Mouse (Mus musculus) telencephalon, adult 2 months (tissue): ENCODE data around the gene Dcun1d2.
A peak's percentile ranks its signal among the peaks of the same experiment; 100 is the strongest.
"Not testable (repeated sequence)": the region's sequence is repeated elsewhere in the genome, so short reads cannot be mapped to it uniquely, and the experiment has no call there.

Source experiments
- DNase-seq: peaks from one replicate; pipeline ENCODE4 v3.0.0-alpha.2; 2011; ENCODE audit warnings: low read depth, low spot score

Gene Dcun1d2

DNA sequence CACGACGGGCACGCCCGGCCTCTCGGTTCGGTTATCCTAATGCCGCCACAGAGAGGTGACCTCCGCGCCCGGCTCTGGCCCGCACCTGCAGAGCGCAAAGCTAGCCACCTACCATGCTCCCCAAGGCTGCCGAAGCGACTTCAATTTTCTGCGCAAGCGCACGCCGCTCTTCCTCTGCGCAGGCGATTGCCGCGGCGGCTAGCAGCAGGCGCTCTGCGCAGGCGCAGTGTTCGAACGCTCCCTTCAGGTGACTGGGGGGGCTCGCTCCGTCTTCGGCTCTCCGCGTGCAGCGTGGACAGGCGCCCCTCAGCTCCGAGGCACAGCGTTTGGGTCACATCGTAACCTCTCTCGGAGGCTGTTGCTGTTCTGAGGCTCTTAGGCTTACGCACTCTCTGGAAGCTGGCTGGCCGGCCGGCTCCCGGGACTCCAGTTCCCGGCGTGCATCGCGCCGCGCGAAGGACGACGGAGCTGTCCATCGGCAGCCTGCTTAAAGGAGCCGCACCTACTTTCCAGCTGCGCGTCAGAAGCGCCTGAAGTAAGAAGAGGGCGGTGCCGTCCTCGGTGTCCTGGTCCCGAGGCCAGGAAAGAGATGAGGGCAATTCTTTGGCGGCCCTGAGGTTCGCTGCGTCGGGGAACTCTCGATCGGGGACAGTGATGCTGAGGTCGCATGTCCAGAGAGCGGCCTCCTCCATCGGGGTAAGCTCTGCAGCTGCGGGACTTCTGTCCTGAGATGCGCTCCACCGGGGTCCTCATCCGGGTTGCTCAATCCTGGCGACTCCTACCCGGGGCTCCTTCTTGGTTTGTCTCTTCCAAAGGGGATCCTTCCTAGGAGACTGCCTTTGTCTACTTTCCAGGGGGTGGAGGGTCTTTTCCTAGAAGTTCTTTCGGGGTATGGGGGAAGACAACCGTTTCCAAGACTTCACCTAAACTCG, at the start of gene Dcun1d2, which contains the start of gene Tmco3:
Gene Dcun1d2, minus strand, starts transcription at position 440 of the 932 bp plus-strand sequence.
Gene Tmco3, plus strand, starts transcription at position 499 of the 932 bp plus-strand sequence.
- peak; percentile 94 for DNase-seq

DNA sequence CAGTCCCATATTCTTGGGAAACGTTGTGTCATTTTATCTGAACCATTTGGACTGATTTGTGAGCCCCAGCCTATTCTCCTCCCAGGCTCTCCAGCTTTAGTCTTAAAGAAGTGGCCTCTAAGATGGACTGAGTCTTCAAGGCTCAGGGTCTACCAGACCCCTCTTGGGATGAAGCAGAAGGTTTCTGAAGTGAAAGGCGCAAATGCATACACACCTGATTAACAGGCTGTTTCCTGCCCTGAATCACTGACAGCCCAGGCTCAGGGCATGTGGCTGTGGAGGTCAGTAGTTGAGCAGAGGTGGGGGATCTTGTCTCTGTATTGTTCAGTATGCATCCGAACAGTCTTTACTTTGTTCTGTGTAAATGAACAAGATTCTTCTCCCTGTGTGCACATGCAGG, 49.7 kb upstream of the Dcun1d2 start:
- DNase-seq = no peak

DNA sequence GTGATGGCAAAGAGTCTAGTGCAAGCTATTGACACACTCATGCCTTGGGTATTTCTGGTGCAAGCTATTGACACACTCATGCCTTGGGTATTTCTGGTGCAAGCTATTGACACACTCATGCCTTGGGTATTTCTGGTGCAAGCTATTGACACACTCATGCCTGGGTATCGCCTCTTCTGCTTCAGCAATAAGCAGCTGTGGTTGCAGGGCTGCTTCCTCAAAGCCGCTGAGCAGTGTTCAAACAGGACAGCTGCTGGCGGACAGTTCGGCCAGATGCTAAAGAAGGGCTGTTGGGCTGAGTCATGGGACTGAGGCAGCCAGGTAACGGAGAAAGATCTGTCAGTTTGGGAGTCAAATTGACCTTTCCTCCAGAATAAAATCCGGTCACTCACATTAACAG, 49.3 kb upstream of the Dcun1d2 start:
- DNase-seq = not testable (repeated sequence)

DNA sequence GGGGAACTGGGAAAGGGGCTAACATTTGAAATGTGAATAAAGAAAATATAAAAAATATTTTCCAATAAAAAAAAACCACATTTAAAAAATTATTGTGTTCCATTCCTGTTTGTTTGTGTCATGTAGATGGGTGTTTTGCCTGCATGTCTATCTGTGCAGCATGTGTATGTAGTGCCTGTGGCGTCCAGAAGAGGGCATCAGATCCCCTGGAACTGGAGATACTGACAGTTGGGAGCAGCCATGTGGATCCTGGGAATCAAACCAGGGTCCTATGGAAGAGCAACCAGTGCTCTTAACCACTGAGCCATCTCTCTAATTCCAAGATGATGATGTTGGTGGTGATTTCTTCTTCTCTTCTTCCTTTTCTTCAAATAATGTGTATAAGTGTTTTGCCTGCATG, 46.7 kb upstream of the Dcun1d2 start:
- DNase-seq = no peak

DNA sequence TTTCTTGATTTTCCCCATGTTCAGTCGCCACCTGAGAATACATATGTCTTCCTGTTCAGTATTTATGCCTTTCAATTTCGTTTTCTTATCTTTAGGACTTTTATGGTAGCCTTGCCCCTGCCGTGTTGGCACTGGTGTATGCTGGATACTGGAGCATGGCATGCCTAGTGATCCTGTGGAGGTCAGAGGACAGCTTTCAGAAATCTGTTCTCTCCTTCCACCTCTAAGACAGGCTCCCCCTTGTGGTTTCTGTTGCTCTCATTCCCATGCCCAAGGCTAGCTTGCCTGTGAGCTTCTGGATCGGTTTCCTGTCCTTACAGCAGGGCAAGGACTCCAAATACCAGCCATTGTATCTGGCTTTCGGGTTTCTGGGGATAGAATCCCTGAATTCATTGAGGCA, 38.7 kb upstream of the Dcun1d2 start:
- no peak for DNase-seq

DNA sequence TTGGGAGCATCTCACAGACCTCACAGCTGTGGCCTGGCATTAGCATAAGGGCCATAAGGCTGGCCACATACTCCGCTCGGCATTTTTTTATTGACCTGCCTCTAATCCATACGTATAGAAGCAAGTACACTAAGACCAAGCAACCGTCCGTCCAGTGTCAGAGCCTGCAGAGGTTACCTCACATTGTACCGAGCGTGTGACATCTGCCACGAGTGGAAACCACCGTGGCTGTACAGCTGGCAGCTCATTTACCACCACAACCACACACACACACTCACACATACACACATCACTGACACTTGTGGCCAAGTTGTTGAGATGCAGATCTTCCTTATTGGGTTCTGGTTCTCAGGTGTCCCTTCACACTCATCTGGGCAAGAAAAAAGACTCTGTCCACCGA, 28.7 kb upstream of the Dcun1d2 start:
- DNase-seq = no peak

DNA sequence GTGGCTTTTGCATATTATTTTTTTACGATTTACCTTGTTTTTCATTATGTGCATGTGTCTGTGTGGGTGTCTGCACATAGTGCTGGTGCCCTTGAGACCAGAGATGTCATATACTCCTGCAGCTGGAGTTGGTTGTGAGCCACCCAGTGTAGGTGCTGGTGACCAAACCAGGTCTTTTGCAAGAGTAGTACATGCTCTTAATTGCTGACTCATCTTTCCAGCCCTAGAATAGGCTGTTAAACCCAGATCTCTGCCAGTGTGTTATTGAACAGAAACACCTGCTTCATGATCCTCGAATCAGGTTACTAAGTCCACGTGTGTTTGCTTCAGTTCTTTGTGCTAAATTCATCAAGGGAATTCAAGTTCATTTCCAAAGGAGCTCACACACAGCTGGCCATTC, 27.0 kb upstream of the Dcun1d2 start:
- DNase-seq = no peak

DNA sequence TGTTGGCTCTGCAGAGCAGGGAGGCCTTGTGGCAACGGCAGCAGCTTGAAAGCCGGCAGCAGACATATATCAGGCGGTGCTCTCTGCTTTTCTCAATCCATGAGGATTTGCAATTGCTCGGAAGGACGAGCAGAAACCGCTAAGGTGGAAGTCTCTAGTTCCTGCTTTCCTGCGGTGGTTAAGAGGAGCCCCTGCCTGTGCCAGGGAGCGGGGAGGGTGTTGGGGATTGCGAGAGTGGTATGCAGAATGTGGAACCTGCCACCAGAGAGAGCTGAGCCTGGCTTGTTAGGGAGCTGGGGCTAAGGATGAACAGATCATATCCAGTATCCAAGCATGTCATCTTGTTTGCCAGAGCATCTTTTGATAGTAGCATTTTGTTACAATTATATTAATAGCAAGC, 19.0 kb upstream of the Dcun1d2 start:
- DNase-seq = no peak

DNA sequence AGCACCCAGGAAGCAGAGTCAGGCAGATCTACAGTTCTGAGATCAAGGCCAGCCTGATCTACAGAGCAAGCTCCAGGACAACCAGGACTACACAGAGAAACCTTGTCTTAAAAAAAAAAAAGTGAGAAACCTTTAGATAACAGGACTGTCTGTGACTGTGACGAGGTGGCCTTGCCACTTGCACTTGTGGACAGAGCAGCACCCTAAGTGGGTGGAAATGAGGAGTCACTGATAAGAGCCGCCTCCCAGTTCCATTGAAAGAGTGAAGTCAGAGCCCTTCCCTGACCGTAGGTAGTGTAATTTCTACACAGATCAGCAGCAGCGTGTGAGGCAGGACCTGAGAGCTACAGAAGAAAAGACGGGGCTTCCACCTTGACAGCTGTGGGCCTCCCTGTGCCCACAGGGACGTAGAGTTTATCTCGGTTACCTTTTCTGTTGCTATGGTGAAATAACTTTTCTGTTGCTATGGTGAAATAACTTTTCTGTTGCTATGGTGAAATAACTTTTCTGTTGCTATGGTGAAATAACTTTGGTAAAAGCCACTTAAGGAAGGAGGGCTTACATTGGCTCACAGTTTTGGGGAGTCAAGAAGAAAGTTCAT, 18.5 kb upstream of the Dcun1d2 start:
- no peak for DNase-seq

DNA sequence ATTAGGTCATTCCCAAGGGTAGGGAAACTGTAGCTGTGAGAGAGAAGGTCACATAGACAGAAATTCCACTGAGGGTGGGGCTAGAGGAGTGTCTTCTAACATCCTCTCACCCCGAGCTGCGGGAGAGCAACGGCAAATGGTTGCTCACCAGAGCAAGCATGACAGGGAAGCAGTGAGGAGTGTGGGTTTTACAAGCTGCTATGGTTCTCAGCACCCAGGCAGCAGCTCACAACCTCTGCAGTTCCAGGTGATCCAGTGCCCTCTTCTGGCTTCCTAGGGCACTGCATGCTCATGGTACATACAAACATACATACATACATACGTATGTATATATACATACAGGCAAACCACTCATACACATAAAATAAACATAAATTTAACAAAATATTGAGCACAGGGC, 18.0 kb upstream of the Dcun1d2 start:
- no peak for DNase-seq

DNA sequence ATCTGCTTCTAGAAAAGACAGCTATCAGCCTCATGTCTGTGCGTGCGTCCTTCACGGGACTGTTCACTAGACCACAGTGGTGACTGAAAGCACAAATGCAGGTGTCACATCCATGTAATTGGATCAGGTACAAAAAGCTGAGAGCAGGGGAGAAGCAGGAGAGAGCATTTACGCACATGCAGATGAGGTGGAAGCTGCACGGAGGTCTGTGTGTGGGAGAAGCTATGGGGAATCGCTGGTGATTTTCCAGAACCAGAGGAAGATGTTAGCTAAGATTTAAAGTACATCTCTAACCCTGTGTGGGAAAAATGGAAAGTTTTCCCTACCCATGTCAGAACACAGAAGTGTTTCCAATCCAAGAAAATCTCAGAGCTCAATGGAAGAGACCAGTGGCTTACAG, 17.5 kb upstream of the Dcun1d2 start:
- DNase-seq = peak; percentile 72

DNA sequence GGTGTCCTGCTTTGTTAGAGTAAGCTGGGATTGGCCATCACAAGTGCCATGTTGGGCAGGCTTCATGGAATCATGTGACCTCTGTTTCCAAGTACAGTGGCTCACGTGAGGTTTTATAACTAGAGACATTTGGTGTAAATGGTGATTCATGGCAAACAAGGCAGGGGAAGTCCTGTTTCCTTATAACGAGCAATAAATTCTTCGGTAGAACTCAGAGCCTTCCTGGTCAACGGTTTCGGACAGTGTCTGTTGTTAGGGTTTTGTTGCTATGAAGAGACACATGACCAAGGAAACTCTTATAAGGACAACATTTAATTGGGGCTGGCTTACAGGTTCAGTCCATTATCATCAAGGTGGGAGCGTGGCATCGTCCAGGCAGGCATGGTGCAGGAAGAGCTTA, 13.1 kb upstream of the Dcun1d2 start:
- no peak for DNase-seq

DNA sequence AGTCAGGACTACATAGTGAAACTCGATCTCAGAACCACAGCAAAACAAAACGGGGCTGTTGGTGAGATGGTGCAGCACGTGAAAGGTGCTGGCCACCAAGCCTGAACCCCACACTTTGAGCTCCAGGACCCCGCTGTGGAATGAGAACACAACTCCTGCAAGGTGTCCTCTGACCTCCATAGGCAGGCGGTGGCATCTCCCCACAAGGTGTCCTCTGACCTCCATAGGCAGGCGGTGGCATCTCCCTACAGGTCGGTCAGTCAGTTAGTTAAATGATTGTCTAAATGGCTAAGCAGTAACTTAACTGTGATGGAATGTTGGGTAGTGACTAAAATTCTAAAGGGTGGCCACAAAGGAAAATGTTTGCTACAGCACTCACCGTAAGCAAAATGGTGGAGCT, 11.6 kb upstream of the Dcun1d2 start:
- no peak for DNase-seq

DNA sequence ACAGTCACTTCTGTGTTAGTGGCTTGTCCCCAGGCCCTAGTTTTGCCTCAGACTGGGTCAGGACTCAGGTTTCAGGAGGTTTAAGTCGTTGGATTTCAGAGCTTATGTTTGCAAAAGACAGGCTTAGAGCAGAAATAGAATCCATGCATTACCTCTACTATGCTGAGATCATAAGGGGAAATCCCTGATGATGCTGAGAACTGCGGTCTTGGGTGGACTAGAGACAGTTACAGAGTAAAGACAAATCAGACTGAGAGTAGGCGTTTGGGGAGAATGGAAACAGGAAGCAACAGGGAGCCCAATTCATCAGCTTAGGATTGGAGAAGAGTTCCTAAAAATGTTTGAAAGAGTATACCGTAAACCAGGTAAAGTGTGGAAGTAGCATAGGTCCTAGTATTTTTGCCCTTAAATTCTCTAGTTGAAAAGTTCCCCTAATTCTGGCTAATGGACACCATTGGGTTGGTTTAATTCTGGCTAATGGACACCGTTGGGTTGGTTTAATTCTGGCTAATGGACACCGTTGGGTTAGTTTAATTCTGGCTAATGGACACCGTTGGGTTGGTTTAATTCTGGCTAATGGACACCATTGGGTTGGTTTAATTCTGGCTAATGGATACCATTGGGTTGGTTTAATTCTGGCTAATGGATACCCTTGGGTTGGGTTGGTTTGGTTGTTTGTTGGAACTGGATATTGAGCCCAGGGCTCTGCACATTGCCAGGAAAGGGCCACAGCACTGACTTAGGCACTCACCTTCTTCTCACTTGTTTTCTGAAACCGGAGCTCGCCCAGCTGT, 5.9 kb upstream of the Dcun1d2 start:
- DNase-seq = no peak

DNA sequence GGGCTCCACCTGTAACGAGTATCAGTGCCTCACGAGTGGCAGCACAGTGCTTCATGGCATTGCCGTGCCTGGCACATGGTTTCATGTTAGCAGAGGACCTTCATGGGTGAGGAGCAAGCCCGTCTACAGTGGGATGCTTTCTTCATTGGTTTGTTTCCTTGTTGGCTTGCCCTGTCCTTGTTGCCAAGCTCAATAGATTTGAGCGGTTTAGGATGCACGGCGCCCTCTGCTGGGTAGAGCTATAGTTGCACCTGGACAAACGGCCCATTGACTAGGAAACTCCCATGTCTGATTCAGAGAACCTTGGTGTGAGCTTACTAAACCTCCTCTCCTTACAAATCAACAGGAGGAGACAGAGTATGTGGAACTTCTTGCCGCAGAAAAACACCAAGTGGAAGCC, 4.4 kb upstream of the Dcun1d2 start:
- DNase-seq = peak; percentile 36

DNA sequence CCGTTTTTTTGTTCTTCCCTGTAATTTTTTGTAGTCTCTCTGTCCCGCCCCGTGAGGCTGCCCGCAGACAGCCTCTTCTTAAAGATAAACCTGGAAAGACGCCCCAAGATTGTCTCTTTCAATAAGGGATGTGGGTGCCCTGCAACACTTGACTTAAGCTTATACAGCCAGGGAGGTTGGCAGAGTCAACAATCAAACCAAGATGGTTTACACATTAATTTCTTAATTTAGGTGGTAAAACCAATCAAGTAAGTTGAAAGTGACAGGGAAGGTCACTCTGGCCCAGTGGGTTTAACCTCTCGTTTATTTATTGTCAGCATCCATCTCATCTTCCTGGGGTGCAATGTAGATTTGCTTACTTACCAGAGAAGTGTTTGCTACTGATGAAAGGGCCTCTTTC, 715 bp upstream of the Dcun1d2 start:
- DNase-seq = no peak

DNA sequence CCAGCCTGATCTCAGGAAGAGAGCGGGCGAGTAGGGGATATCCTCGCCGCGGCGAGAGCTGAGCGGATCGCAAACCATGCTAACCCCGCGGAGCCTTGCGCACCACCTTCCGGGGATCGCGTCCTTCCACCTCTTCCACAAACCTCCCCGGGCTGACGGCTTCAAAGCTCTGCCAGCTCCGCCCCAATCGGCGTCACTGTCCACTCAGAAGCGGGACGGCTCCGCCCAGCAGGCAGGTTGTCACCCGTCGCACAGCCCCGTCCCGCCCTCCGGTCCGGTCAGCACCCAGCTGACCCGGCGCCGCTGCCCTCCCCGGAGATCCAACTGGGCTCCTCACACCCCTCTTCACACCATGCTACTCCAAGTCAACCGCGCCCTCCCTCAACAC, 633 bp downstream of the Dcun1d2 start:
- peak; percentile 73 for DNase-seq

DNA sequence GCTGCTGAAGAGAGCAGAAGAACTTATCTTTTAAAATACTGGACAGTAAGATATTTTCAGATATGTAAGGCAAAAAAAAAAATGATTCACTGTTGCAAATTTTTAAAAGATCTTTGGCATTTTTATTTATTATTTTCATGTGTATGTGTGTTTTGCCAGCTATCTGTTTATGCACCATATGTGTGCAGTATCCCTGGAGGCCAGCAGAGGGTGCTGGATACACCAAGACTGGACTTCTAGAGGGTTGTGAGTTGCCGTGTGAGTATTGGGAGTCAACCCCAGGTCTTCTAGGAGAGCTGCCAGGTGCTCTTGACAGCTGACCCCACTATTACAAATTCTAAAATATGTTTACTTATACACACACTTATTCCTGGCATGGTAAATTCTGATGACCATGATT, 4.7 kb downstream of the Dcun1d2 start:
- DNase-seq = no peak

DNA sequence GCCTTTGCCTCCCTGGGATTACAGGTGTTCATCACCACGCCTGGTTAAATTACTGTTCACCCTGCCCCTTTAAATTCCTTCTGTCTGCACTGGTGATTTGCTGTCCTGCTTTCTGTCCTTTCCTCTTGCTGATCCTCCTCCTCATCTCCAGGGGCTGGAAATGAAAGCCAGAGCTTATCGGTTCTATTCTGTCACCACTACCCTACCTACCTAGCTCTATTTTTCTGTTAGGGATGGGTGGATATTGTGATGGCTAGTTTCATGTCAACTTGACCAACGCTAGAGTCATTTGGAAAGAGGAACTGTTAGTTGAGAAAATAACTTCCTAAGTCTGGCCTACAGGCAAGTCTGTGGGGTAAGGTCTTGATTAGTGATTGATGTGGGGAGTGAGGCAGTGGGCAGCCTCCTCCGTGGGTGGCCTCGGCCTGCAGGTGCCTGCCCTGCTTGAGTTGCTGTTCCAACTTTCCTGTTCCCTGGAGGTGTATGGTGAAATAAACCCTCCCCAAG, 10.9 kb downstream of the Dcun1d2 start:
- no peak for DNase-seq

DNA sequence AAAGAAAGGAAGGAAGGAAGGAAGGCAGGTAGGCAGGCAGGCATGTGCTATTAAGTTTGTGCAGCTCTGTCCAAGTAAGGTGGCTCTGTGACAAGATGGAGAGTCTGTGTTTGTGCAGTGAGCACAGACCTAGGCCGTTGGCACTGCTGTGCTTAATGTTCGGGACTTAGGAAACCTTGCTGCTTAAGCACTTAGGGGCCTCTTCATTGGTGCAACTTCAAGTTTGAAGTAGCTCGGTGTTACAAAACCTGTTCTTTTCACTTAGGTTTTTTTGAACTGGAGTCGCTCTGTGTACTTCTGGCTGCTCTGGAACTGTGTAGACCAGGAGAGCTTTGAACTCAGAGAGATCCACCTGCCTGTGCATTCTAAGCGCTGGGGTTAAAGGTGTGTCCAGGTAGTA, 15.1 kb downstream of the Dcun1d2 start:
- DNase-seq = no peak

DNA sequence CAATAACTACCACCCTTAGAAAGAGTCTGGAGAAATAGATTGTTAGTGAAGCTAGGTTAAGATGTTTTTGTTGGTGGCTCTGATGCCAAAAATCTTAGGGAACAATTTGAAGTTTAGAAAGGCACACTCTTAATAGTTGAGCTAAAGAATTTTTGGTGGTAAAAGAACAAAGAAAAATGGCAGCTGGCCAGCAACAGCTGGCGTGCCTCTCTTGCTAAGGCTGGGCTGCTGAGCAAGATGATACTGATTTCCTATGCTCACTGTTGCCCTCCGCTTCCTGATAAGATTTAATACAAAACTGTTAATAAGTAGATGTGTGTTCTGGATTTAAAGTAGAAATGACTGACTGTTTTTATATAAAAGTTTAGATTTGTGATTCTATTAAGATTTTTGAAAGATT, 20.4 kb downstream of the Dcun1d2 start:
- DNase-seq = no peak

DNA sequence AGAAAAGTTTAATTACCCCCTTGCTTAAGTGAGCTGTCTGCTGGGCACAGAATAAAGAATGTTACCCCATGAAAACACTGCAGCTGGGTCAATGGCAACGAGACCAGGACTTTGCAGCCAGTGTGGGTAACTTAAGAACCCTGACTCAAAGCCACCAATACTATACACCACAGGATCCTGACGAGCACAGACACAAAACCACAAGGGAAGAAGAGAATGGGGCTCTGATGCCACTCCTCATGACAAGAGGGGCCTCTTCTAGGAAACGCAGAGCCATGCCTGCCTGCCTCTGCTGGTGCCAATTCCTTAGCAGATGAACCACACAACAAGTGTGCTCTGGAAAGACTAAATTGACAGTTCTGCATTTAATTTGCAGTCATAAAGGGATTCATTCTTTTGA, 24.6 kb downstream of the Dcun1d2 start:
- no peak for DNase-seq
